Mouse (Mus musculus) forebrain, embryonic 15.5 days (tissue): Measurements from ENCODE around the gene Gm19426. TPM values are rescaled to one million over a fixed set of nuclear protein-coding genes. Genes with fewer than 3 reads are reported as not detected.

Experiments
- ATAC-seq: fragments of 200-750 bp; cut with Nextera tagmentation; replicated peaks from 2 replicates; pipeline ENCODE4 v1.8.0; 2017; ENCODE audit warnings: mild to moderate bottlenecking, moderate TSS enrichment, moderate library complexity
- H3K27ac ChIP-seq: fragments of 300-500 bp; sonication (generic); replicated peaks from 2 replicates; pipeline ENCODE4 v1.5.1; 2015; ENCODE audit warnings: mild to moderate bottlenecking, inconsistent platforms
- H3K27me3 ChIP-seq: fragments of 300-500 bp; sonication (generic); 2 replicates; pipeline ENCODE4 v1.6.1; 2015; ENCODE audit warnings: inconsistent platforms
- H3K36me3 ChIP-seq: fragments of 300-500 bp; sonication (generic); 2 replicates; pipeline ENCODE4 v1.6.1; 2015; ENCODE audit warnings: mild to moderate bottlenecking, inconsistent platforms
- H3K4me1 ChIP-seq: fragments of 300-500 bp; sonication (generic); 2 replicates; pipeline ENCODE4 v1.6.1; 2015; ENCODE audit warnings: inconsistent platforms
- H3K4me2 ChIP-seq: fragments of 300-500 bp; sonication (generic); replicated peaks from 2 replicates; pipeline ENCODE4 v1.6.1; 2015; ENCODE audit warnings: mild to moderate bottlenecking, inconsistent platforms
- H3K4me3 ChIP-seq: fragments of 300-500 bp; sonication (generic); 2 replicates; pipeline ENCODE4 v1.5.1; 2015; ENCODE audit warnings: mild to moderate bottlenecking, inconsistent platforms
- H3K9ac ChIP-seq: fragments of 300-500 bp; sonication (generic); replicated peaks from 2 replicates; pipeline ENCODE4 v1.6.1; 2015; ENCODE audit warnings: mild to moderate bottlenecking, inconsistent platforms
- H3K9me3 ChIP-seq: fragments of 300-500 bp; sonication (generic); 2 replicates; pipeline ENCODE4 v1.6.1; 2016; ENCODE audit warnings: inconsistent platforms
- WGBS: fragments of 180-500 bp; shearing (Covaris S2); methylation state at CpG from one replicate; pipeline ENCODE4 v1.1.7; 2015; ENCODE audit warnings: mixed read lengths; 5-methylcytosine and 5-hydroxymethylcytosine counted together
- polyA plus RNA-seq: library from polyadenylated mRNA; unstranded; fragments of >200 nt; fragmentation: Nextera tagmentation; extraction: Ambion mirVana; gene quantifications from 2 replicates; pipeline ENCODE4 v1.2.1, GENCODE M21; 2015

The Gm19426 gene
- polyA plus RNA-seq, 1 experiment from 2014 or later: 5.6 TPM

DNA sequence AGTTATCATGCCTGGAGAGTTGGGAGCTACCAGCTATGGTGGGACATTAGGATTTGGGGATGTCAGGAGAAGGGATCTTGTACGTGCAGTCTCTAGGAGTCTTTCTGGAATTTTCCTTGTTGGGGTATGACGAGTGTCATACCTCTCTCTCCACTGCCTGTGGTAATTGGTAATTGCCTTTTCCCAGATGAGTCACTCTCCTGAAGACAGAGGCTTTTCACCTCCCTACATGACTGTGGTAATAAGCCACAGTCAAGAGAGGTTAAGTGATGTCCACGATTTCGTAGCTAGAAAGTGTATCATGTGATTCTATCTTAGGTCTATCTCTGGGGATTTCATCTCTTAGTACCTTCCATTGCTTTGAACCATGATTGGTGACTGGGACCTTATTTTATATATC is 29.0 kb upstream of the Gm19426 start:
- no peak overlapping the region for H3K27ac ChIP-seq
- no peaks in the 10 kb centered on the region for H3K27me3 ChIP-seq
- no peaks in the 10 kb centered on the region for H3K36me3 ChIP-seq
- no peak overlapping the region for H3K4me2 ChIP-seq
- peaks cover 10% of the 10 kb centered on the region for H3K4me1 ChIP-seq
- ATAC-seq: no peak
- no peaks in the 10 kb centered on the region for H3K9me3 ChIP-seq
- H3K4me3 ChIP-seq: no peak overlapping the region
- 91% methylated on average over 4 of the region's 4 CpGs for WGBS
- no peak overlapping the region for H3K9ac ChIP-seq

DNA sequence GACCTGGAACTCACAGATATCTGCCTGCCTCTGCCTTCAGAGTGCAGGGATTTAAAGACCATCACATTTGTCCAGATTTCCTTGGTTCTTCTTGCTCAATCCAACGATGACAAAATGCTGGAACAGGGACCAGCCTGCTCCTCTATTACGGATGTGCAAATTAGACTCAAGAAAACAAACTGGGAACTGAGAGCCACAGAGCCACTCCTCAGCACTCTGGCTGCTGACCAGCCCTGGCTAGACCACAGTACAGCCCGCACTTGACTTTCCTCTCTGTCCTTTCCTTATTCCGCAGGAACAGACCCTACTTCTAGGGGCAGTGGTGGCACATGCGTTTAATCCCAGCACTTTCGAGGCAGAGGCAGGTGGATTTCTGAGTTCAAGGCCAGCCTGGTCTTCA is 27.0 kb upstream of the Gm19426 start:
- no peaks in the 10 kb centered on the region for H3K9me3 ChIP-seq
- WGBS: 80% methylated on average over 6 of the region's 6 CpGs
- H3K4me2 ChIP-seq: no peak overlapping the region
- no peaks in the 10 kb centered on the region for H3K27me3 ChIP-seq
- no peak overlapping the region for H3K27ac ChIP-seq
- no peaks in the 10 kb centered on the region; the same call in 1 of the 2 replicates for H3K36me3 ChIP-seq
- ATAC-seq: no peak
- H3K4me3 ChIP-seq: no peak overlapping the region
- peaks cover 10% of the 10 kb centered on the region for H3K4me1 ChIP-seq
- no peak overlapping the region for H3K9ac ChIP-seq

DNA sequence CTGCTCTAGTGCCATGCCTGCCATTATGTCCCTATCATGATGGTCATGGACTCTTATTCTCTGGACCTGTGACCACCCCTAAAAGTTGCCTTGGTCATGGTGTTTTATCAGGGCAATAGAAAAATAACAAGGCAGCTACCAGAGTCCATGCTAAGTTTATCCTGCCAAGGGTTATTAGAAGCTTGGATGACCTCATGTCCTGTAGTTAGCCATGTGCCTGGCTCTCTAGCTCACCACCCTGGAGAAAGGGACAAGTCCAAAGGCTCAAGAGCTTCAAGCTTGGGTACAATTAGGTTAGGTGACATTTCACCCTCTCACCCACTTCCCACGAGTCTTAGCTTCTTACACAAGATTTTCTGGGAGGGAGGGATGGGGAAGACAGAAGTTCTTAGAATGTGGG is 19.4 kb upstream of the Gm19426 start:
- Histone ChIP-seq H3K27me3 (no peaks in the 10 kb centered on the region), H3K9ac (no peak overlapping the region), H3K4me2 (no peak overlapping the region), H3K27ac (no peak overlapping the region), H3K4me1 (no peaks in the 10 kb centered on the region), H3K9me3 (no peaks in the 10 kb centered on the region), H3K36me3 (no peaks in the 10 kb centered on the region; the same call in 1 of the 2 replicates), H3K4me3 (no peak overlapping the region)
- no peak for ATAC-seq
- 48% methylated on average over 1 of the region's 1 CpGs for WGBS

DNA sequence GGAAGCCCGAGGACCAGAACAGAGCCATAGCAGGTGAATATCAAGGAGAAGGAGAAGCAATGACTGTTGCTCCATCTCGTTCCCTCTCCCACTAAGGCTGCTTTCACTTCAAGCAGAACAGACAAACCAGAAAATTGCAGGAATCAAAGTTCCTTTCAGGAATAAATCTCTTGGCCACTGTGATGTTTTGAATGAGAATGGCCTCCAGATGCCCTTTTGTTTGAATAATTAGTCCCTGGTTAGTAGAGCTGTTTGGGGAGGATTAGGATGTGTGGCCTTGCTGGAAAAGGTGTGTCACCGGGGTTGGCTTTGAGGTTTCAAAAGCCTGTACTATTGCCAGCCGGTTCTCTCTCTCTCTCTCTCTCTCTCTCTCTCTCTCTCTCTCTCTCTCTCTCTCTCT is 18.8 kb upstream of the Gm19426 start:
- Histone ChIP-seq H3K36me3 (no peaks in the 10 kb centered on the region; the same call in 1 of the 2 replicates), H3K27me3 (no peaks in the 10 kb centered on the region), H3K27ac (no peak overlapping the region), H3K9me3 (no peaks in the 10 kb centered on the region), H3K4me1 (no peaks in the 10 kb centered on the region), H3K9ac (no peak overlapping the region), H3K4me2 (no peak overlapping the region), H3K4me3 (no peak overlapping the region)
- no peak for ATAC-seq
- WGBS: 23% methylated on average over 4 of the region's 4 CpGs

DNA sequence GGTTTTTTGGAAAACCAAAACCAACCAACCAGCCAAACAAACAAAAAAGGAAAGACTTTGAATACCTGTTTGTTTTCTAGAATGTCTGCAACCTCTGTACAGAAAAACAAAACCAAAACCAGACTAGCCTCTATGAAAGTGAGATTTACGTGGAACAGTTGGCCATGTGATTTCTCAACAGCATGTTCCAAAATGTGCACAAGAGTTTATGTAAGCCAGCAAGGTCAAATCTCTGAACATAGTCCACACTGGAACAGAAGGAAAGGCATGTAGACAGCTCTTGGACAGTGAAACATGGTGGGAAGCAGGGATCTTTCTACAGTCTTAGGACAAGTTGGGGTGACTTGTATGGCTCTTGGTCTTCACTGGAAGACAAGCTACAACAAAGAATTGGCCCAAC is 18.4 kb upstream of the Gm19426 start:
- Histone ChIP-seq H3K9me3 (no peaks in the 10 kb centered on the region), H3K27me3 (no peaks in the 10 kb centered on the region), H3K4me3 (no peak overlapping the region), H3K27ac (no peak overlapping the region), H3K4me2 (no peak overlapping the region), H3K9ac (no peak overlapping the region), H3K4me1 (no peaks in the 10 kb centered on the region), H3K36me3 (no peaks in the 10 kb centered on the region; the same call in 1 of the 2 replicates)
- 91% methylated on average over 1 of the region's 1 CpGs for WGBS
- no peak for ATAC-seq

DNA sequence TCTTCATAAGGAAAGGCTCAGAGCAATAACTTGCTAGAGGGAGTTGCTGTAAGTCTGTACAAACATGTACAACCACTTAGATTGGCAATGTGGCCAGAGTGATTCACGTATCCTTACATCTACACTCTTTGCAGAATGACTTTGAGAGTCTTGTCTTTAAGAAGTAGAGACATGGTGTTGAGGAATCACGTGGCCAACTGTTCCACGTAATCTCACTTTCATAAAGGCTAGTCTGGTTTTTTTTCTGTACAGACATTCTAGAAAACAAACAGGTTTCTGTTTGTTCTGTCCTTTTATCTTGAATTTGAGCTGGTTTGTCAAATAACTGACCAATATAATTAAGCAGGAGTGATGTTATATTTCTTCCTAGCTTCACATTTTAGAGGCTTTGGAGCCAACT is 17.9 kb upstream of the Gm19426 start:
- WGBS: 83% methylated on average over 3 of the region's 3 CpGs
- H3K4me3 ChIP-seq: no peak overlapping the region
- H3K36me3 ChIP-seq: no peaks in the 10 kb centered on the region; the same call in 1 of the 2 replicates
- no peak overlapping the region for H3K9ac ChIP-seq
- H3K27ac ChIP-seq: no peak overlapping the region
- H3K4me1 ChIP-seq: no peaks in the 10 kb centered on the region
- no peak for ATAC-seq
- no peaks in the 10 kb centered on the region for H3K27me3 ChIP-seq
- H3K9me3 ChIP-seq: no peaks in the 10 kb centered on the region
- no peak overlapping the region for H3K4me2 ChIP-seq

DNA sequence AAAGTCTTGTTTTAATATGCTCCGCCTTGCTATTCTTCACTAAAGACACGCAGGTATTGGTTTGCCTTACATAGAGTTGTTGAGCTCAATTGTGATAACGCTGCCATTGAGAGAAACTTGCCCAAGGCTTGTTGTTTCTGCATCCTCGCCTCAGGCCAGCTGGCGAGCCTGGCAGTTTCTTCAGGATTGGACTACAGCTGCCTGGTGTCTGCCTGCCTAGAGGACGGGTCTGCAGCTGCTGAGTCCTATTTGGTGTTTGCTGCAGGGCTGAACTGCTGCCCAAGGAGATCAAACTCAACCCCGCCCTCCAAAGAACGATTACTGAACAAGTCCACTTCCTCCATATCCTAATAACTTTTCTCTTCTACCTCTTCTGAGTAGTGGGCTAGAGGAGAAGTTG is 17.3 kb upstream of the Gm19426 start:
- H3K27ac ChIP-seq: no peak overlapping the region
- H3K36me3 ChIP-seq: no peaks in the 10 kb centered on the region
- no peak overlapping the region for H3K4me3 ChIP-seq
- H3K4me2 ChIP-seq: no peak overlapping the region
- no peak for ATAC-seq
- 74% methylated on average over 8 of the region's 8 CpGs for WGBS
- H3K9ac ChIP-seq: no peak overlapping the region
- H3K27me3 ChIP-seq: no peaks in the 10 kb centered on the region
- no peaks in the 10 kb centered on the region for H3K4me1 ChIP-seq
- no peaks in the 10 kb centered on the region for H3K9me3 ChIP-seq

DNA sequence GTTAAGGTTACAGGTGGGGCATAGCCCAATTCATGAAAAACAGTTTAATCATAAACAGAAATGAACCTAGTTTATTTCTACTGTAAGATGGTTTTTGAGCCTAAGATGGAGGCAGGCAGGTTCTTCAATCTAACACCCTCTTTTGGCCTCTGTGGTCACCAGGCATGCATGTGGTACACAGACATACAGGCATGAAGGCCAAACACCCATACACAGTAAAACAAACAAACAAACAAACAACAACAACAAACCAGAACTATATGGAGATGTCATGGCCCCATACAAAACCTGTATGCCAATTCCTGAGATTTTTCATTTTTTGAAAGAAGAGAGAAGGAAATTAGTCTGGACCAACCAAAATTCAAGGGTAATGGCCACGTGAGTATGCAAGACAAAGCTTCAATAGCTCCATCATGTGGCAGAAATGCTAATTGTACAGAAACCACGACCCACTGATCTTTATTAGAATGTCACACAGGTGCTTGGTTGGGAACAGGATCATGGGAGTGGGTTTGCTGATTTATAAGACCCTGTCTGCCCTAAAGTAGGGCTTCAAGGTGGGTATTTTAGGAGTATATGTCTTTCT is 15.2 kb upstream of the Gm19426 start:
- H3K9me3 ChIP-seq: no peaks in the 10 kb centered on the region
- no peaks in the 10 kb centered on the region for H3K27me3 ChIP-seq
- no peak overlapping the region for H3K9ac ChIP-seq
- no peak overlapping the region for H3K4me2 ChIP-seq
- H3K4me1 ChIP-seq: no peaks in the 10 kb centered on the region
- WGBS: 0% methylated on average over 2 of the region's 2 CpGs
- ATAC-seq: peak; percentile 64
- no peak overlapping the region for H3K27ac ChIP-seq
- H3K4me3 ChIP-seq: no peak overlapping the region
- no peaks in the 10 kb centered on the region for H3K36me3 ChIP-seq

DNA sequence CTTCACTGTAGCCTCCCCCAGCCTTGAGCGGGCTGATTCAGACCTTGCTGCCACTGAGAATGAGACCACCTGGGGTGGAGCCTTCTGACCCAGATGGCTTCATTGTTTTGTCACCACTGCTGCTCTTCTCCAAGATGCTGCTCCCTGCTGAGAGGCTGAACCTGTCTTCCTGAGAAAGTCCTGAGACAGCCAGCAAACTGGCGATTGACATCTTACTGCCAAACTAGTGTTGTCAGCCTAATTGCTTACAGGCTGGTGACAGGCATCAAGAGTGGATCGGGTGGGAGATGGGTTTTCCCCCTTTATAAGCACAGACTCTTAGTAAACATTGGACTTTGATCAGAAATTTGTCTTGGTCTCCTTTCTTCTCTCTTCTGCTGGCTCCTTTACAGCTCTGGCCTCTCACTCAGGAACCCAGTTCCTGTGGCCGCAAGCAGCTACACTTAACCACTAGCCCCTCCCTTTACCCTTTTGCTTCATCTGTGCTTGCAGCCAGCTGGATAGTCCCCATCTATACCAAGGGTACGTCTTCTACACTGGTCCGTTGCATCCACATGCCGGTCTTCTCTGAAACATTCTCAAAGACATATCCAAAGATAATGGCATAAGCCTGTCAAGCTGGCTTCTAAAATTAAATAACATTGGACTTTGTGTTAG is 13.7 kb upstream of the Gm19426 start:
- Histone ChIP-seq H3K4me3 (no peak overlapping the region), H3K9me3 (no peaks in the 10 kb centered on the region), H3K9ac (no peak overlapping the region), H3K4me1 (no peaks in the 10 kb centered on the region), H3K27ac (no peak overlapping the region), H3K27me3 (no peaks in the 10 kb centered on the region), H3K4me2 (no peak overlapping the region), H3K36me3 (no peaks in the 10 kb centered on the region)
- ATAC-seq: no peak
- WGBS: 61% methylated on average over 7 of the region's 7 CpGs

DNA sequence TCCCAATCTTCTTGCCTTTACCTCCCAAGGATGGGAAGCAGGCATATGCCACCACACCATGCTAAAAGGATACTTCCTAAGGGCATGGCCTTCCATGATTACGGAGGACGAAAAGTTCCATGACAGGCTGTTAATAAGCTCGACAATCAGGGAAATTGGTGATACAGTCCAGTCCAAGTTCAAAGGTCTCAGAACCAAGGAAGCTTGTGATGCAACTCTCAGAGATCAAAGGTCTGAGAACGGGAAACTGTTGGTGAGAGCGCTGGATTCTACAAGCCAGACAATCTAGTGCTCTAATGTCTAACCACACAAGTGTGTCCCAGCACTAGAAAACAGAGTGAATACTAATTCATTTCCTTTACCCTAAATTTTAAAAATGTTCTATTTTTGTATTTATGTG is 12.8 kb upstream of the Gm19426 start:
- no peaks in the 10 kb centered on the region for H3K27me3 ChIP-seq
- H3K4me3 ChIP-seq: no peak overlapping the region
- H3K36me3 ChIP-seq: no peaks in the 10 kb centered on the region
- no peaks in the 10 kb centered on the region for H3K4me1 ChIP-seq
- no peak overlapping the region for H3K27ac ChIP-seq
- no peak overlapping the region for H3K9ac ChIP-seq
- no peak for ATAC-seq
- no peaks in the 10 kb centered on the region for H3K9me3 ChIP-seq
- WGBS: 84% methylated on average over 5 of the region's 5 CpGs
- H3K4me2 ChIP-seq: no peak overlapping the region

DNA sequence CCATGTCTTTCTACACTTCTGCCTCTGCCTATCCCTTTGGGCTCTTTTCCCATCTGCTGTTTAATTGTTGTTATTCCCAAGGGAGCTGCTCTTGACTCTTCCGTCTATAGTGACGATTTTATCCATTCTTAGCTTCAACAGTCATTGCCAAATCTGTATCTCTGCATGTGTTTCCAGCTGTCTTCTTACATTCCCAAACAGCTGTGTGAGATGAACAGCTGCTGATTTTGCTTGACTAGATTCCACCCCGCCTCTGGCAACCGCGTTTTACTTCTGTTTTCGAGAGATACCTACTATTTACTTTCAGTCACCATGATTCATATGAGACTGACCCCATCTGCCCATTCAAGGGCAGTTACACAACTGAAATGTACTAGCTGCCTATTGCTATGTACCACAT is 6.7 kb upstream of the Gm19426 start:
- no peak overlapping the region for H3K27ac ChIP-seq
- no peak overlapping the region for H3K4me2 ChIP-seq
- H3K36me3 ChIP-seq: no peaks in the 10 kb centered on the region
- H3K4me3 ChIP-seq: no peak overlapping the region
- H3K27me3 ChIP-seq: no peaks in the 10 kb centered on the region
- no peaks in the 10 kb centered on the region for H3K4me1 ChIP-seq
- ATAC-seq: no peak
- H3K9ac ChIP-seq: no peak overlapping the region
- 82% methylated on average over 6 of the region's 6 CpGs for WGBS
- no peaks in the 10 kb centered on the region for H3K9me3 ChIP-seq

DNA sequence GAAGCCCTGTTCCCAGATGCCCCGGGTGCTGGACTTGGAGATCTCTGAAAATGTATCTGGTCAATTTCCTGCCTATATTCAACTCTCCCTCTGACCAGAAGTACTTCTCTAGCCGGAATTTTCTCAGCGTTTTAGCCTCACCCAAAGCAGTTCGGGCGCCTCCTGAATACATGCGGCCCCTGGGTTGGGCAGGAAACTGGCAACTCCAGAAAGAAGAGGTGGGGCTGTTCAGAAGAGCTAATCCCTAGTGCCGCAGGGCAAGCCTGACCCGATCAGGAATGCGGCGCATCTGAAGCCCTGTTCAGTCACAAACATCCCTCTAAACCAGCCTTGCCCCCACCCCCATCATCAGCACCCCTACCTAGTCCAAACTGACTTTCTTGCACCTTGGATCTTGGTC is 671 bp upstream of the Gm19426 start:
- H3K4me3 ChIP-seq: peak overlapping the region; percentile 93
- H3K9ac ChIP-seq: peak overlapping the region; percentile 96
- H3K27me3 ChIP-seq: no peaks in the 10 kb centered on the region
- H3K27ac ChIP-seq: peak overlapping the region; percentile 99
- peak; percentile 26 for ATAC-seq
- H3K9me3 ChIP-seq: no peaks in the 10 kb centered on the region
- H3K4me1 ChIP-seq: peaks cover 35% of the 10 kb centered on the region
- WGBS: 1% methylated on average over 10 of the region's 10 CpGs
- H3K36me3 ChIP-seq: peaks cover 3% of the 10 kb centered on the region; the same call in 1 of the 2 replicates
- peak overlapping the region; percentile 94 for H3K4me2 ChIP-seq
